Mouse (Mus musculus) heart, embryonic 16.5 days (tissue): ENCODE measurements around the gene Mcm9. TPM values are rescaled to one million over a fixed set of nuclear protein-coding genes. Genes with fewer than 3 reads are reported as not detected.

Experiments used
- ATAC-seq: fragments of 200-750 bp; cut with Nextera tagmentation; replicated peaks from 2 replicates; pipeline ENCODE4 v1.8.0; 2017; ENCODE audit warnings: moderate number of reproducible peaks; ENCODE audit not compliant: insufficient read depth, low FRiP score; ENCODE audit errors: extremely low read depth
- H3K27ac ChIP-seq: fragments of 300-500 bp; sonication (generic); 2 replicates; pipeline ENCODE4 v1.5.1; 2014; ENCODE audit warnings: mild to moderate bottlenecking, low read length, control low read depth, moderate library complexity
- H3K27me3 ChIP-seq: fragments of 300-500 bp; sonication (generic); 2 replicates; pipeline ENCODE4 v1.6.1; 2014; ENCODE audit warnings: low read length, mixed read lengths; ENCODE audit not compliant: control insufficient read depth, insufficient read depth
- H3K36me3 ChIP-seq: fragments of 300-500 bp; sonication (generic); 2 replicates; pipeline ENCODE4 v1.6.1; 2014; ENCODE audit not compliant: control insufficient read depth, insufficient read depth
- H3K4me1 ChIP-seq: fragments of 300-500 bp; sonication (generic); 2 replicates; pipeline ENCODE4 v1.6.1; 2014; ENCODE audit warnings: low read length, mixed read lengths; ENCODE audit not compliant: control insufficient read depth, insufficient read depth
- H3K4me2 ChIP-seq: fragments of 300-500 bp; sonication (generic); 2 replicates; pipeline ENCODE4 v1.6.1; 2014; ENCODE audit warnings: low read depth, mild to moderate bottlenecking, control low read depth, low read length
- H3K4me3 ChIP-seq: fragments of 300-500 bp; sonication (generic); 2 replicates; pipeline ENCODE4 v1.5.1; 2014; ENCODE audit warnings: mild to moderate bottlenecking, control low read depth, low read length
- H3K9ac ChIP-seq: fragments of 300-500 bp; sonication (generic); 2 replicates; pipeline ENCODE4 v1.6.1; 2014; ENCODE audit warnings: low read length, control low read depth
- H3K9me3 ChIP-seq: fragments of 300-500 bp; sonication (generic); replicated peaks from 2 replicates; pipeline ENCODE4 v1.6.1; 2016; ENCODE audit warnings: low read length; ENCODE audit not compliant: control insufficient read depth
- WGBS: fragments of 180-500 bp; shearing (Covaris S2); extraction: QIAGEN DNeasy Blood & Tissue Kit; methylation state at CpG from one replicate; pipeline ENCODE4 v1.1.7; 2014; 5-methylcytosine and 5-hydroxymethylcytosine counted together
- polyA plus RNA-seq: library from polyadenylated mRNA; unstranded; fragments of >200 nt; fragmentation: Nextera tagmentation; extraction: Ambion mirVana; gene quantifications from 2 replicates; pipeline ENCODE4 v1.2.1, GENCODE M21; 2015

Gene Mcm9
- polyA plus RNA-seq, 1 experiment from 2014 or later, result 8.7 TPM

DNA sequence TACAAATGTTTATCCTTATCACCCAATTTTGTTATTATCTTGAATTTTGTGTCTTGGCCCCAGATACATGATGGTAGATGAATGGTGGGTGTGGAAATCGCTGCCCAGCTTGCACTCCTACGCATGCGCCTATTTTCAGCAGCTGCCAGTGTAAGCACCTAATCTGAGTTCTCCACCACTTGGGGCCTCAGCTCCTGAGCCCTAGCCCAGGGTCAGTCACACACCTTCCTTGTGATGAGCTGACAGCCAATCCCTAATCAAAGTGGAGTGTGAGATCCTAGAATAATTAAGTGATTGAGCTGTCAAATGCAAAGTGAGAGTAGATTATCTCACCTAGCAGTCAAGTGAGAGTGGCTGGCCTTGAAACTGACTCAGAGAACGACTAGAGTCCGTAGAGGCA, 97.9 kb downstream of the Mcm9 start:
- H3K9ac ChIP-seq, result no peak overlapping the region
- no peak overlapping the region for H3K4me3 ChIP-seq
- no peaks in the 10 kb centered on the region for H3K27me3 ChIP-seq
- no peak overlapping the region for H3K27ac ChIP-seq
- no peak for ATAC-seq
- 36% methylated on average over 5 of the region's 5 CpGs for WGBS
- peaks cover 9% of the 10 kb centered on the region for H3K36me3 ChIP-seq
- 0 out of 2 replicates have a peak, but pooled peaks cover 2% of the 10 kb centered on the region for H3K4me1 ChIP-seq
- H3K4me2 ChIP-seq, result no peak overlapping the region
- H3K9me3 ChIP-seq, result no peaks in the 10 kb centered on the region

DNA sequence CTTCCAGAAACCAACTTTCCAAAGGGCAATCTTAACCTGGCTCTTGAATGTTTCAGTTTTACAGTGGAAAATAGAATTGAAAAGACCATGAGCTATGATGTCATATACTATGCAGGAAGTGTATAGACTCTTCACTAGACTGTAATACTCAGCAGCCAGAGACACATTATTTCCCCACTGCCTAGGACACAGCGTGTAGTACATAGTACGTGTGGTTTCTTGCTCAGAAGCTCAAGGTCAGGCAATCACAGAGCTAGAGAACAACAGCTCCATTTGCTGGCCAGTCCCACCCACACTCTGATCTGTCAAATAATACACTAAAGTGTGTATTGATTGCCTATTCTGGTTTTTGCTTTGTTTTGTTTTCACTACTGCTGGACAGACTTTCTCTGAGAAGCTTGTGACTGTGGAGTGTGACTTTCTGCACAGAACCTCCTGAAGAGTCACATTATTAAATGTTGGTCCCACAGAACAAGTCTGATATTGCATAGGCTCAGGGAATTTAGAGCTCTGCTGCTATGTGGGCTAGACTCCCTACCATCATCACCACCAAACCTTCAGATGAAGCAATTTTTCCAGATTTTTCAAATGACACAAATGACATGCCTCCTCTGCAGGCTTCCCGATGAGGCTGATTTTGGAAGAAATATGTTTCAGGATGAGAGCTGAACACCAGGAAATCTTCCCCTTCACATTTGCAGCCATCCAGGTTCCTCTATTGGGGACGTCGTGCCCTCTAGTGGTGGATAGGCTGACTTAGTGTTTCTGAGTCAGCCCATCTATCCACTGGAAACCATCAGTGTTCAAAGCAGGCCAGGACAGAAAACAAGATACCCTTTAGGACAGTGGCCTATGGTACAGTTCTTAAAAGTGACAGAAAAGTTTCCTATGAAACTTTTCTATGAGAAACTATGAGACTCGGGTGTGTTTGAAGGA, 102.1 kb downstream of the Mcm9 start:
- 0 out of 2 replicates have a peak, but pooled peaks cover 2% of the 10 kb centered on the region for H3K4me1 ChIP-seq
- no peak overlapping the region for H3K9ac ChIP-seq
- H3K9me3 ChIP-seq, result 0 out of 2 replicates have a peak, but pooled peaks cover 2% of the 10 kb centered on the region
- no peaks in the 10 kb centered on the region for H3K36me3 ChIP-seq
- no peaks in the 10 kb centered on the region for H3K27me3 ChIP-seq
- no peak; the same call in 1 of the 2 replicates for ATAC-seq
- H3K27ac ChIP-seq, result no peak overlapping the region
- no peak overlapping the region for H3K4me2 ChIP-seq
- WGBS, result 28% methylated on average over 6 of the region's 6 CpGs
- H3K4me3 ChIP-seq, result no peak overlapping the region

DNA sequence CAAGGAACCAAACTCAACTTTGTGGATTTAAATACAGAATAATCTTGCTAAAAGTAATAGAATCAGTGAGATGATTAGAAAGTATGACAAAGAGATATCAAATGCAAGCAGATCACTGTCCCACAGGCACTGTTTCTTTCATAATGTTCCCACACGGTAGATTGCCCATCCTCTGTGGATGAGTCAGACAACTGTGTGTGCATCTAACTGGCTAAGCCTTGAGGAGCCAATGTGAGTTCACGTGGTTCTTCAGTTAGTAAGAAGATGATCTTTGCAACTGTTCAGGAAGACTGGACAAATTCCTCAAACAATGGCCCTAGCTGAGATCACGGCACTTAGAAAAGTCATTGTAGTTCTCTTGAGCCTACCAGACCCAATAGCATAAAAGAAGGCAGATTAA, 102.9 kb downstream of the Mcm9 start:
- ATAC-seq, result no peak
- WGBS, result 85% methylated on average over 3 of the region's 3 CpGs
- no peak overlapping the region for H3K4me3 ChIP-seq

DNA sequence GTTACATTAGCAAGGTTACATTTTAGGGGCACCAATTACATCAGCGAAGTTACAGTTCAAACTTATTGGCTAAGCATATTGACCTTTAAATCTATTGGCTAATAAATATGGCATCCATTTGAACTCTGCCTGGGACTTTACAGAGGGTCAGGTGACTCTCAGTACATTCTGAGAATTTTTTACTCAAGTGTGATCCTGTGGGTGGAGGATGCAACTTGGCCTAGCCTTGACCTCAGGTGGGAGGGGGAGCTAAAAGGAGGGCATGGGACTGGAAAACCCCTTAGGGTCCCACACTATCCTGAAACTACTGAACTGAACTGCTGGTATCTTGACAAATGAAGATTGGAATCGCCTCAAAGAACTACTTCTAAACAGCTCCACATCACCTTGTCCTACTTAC, 103.9 kb downstream of the Mcm9 start:
- Histone ChIP-seq H3K9ac (no peak overlapping the region), H3K36me3 (no peaks in the 10 kb centered on the region), H3K27me3 (no peaks in the 10 kb centered on the region), H3K4me1 (no peaks in the 10 kb centered on the region), H3K4me3 (no peak overlapping the region), H3K27ac (no peak overlapping the region), H3K9me3 (0 out of 2 replicates have a peak, but pooled peaks cover 2% of the 10 kb centered on the region), H3K4me2 (no peak overlapping the region)
- ATAC-seq, result no peak
- WGBS, result 91% methylated on average over 2 of the region's 2 CpGs

More for the DNA sequence above, 102.9 kb downstream of the Mcm9 start:
- H3K9ac ChIP-seq, result no peak overlapping the region
- H3K27me3 ChIP-seq, result no peaks in the 10 kb centered on the region
- no peaks in the 10 kb centered on the region for H3K36me3 ChIP-seq
- 0 out of 2 replicates have a peak, but pooled peaks cover 2% of the 10 kb centered on the region for H3K9me3 ChIP-seq
- no peak overlapping the region for H3K4me2 ChIP-seq
- 0 out of 2 replicates have a peak, but pooled peaks cover 2% of the 10 kb centered on the region for H3K4me1 ChIP-seq
- no peak overlapping the region for H3K27ac ChIP-seq

DNA sequence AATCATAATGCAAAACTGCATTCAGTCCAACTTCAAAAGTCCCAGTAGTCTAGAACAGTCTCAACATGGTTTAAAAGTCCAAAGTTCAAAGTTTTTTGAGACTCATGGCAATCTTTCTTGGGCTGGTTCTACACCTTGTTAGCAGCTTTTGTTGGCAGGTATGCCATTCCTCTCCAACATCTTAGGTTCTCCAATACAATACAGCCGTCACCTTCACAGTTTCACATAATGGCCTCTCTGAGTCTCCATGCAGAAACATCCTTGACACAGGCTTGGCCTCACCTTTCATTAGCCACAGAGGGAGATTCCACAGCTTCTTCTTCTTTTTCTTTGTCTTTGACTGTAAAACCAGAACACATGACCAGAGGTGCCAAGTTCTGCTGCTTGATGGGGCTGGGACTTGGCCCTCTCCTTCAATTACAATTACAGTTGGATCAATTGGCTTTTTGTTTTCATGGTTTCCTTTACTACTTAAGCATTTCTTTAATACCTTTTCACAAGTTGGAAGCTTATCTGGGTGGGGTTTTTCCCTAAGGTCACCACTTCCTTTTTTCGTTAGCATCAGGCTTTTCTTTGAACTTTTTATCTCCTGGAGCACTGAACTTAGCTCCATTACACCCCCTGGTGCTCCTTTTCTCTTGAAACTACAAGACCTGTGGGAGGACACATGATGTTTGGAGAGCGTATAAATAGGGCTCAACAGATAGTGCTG, 104.8 kb downstream of the Mcm9 start:
- no peaks in the 10 kb centered on the region for H3K36me3 ChIP-seq
- H3K9me3 ChIP-seq, result 0 out of 2 replicates have a peak, but pooled peaks cover 2% of the 10 kb centered on the region
- WGBS, result 71% methylated on average over 3 of the region's 3 CpGs
- no peak overlapping the region for H3K27ac ChIP-seq
- H3K4me1 ChIP-seq, result no peaks in the 10 kb centered on the region
- ATAC-seq, result no peak
- H3K9ac ChIP-seq, result no peak overlapping the region
- H3K27me3 ChIP-seq, result no peaks in the 10 kb centered on the region
- no peak overlapping the region for H3K4me3 ChIP-seq
- no peak overlapping the region for H3K4me2 ChIP-seq

DNA sequence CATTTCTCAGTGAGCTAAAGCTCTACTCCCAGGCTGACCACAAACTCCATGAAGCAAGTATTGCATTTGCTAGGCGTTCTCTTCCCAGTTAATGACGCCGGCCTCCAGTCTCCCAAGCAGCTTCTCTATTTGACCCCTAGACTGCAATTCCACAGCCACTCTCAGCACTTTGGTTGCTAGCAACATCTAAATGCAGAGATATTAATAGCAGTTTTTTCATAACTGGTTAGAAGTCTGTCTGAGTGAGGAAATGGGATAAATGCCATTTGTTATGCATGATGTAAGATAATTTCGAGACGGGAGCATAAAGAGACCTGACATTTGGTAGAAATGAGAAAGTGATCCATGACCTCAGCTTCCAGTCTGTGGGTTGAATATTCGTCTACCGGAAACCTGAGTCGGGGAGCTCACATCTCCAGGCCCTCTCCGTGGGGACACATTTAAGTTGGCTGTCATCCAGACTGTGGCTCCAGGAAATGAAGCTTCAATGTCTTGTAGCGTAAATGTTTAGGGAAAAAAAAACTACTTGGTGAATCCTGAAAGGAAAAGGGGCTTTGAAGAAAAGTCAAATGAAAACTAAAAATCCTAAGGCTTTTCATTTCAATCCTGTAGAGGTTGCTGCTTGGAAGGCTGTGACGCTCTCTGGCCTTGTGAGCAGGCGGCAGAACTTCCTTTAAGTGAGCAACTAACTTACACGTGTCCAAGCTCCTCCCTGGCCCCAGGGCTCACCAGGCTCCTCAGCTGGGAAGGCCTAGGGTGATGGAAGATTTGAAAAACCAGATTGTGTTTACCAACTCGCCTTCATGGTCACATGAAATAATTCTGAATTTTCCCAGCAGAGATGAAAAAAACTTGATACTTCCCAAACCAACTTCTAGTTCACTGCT, 110.9 kb downstream of the Mcm9 start:
- H3K9ac ChIP-seq, result peak overlapping the region; percentile 36
- H3K27me3 ChIP-seq, result no peaks in the 10 kb centered on the region
- whole genome bisulfite sequencing, result 45% methylated on average over 14 of the region's 14 CpGs
- peaks cover 13% of the 10 kb centered on the region for H3K4me1 ChIP-seq
- H3K4me3 ChIP-seq, result no peak overlapping the region
- no peaks in the 10 kb centered on the region for H3K9me3 ChIP-seq
- peak; percentile 23; the same call in 1 of the 2 replicates for ATAC-seq
- no peaks in the 10 kb centered on the region for H3K36me3 ChIP-seq
- peak overlapping the region; percentile 75 for H3K27ac ChIP-seq
- peak overlapping the region; percentile 30 for H3K4me2 ChIP-seq

DNA sequence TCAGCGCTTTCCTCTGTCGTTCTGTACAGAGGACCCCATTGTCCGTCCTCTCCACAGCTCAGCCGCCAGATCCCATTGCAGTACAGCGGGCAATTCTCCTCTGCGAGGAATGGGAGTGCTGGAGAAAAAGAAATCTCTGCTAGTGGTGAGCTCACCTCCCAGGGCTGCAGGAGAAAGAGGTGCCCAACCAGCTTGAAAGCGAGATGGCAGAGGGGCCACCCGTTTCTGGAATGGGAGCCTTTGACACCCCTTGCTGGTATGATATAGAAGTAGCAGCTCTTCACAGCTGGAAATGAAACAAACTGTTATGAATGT, 111.7 kb downstream of the Mcm9 start:
- peak overlapping the region; percentile 75 for H3K27ac ChIP-seq
- H3K36me3 ChIP-seq, result no peaks in the 10 kb centered on the region
- H3K4me1 ChIP-seq, result peaks cover 13% of the 10 kb centered on the region
- peak overlapping the region; percentile 36 for H3K9ac ChIP-seq
- H3K27me3 ChIP-seq, result no peaks in the 10 kb centered on the region
- H3K4me3 ChIP-seq, result no peak overlapping the region
- peak overlapping the region; percentile 30 for H3K4me2 ChIP-seq
- peak; percentile 32; the same call in 1 of the 2 replicates for ATAC-seq
- 39% methylated on average over 8 of the region's 8 CpGs for WGBS
- no peaks in the 10 kb centered on the region for H3K9me3 ChIP-seq

DNA sequence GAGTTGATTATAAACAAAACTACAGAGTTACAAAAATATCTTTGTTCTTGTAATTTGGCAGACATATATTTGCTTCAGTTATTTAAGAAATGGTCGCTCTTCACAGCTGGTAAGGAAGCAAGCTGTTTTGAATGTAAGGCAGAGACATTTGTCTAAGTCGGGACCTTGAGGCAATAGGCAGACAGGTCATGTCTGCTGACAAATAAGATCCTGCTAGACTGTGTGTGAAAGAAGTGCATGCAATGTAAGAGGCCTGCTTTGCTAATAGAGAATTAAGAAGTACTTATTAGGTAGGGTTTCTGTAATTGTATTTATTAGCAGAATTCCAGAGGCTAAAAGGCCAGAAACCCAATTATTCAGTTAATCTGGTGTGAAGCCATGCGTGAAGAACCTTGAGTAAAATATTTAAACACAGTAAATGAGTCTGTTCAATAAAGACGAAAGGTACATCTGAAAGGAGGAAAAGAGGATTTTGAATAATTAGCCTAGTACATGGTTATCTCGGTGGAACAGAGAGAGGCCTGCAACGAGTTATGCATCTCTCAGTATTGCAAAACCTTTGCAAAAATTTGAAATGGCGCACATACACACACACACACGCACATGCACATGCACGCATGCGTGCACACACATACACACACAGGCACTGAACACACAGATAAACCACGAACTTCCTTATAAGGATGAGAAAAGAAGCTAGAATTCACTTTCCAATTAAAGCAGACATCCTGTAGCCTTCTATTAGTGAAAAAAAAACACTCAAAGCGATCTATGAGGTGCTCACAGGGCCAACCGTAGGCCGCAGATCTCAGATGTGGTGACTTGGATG, 112.3 kb downstream of the Mcm9 start:
- Histone ChIP-seq H3K9ac (peak overlapping the region; percentile 36; the same call in 1 of the 2 replicates), H3K4me2 (peak overlapping the region; percentile 30), H3K36me3 (no peaks in the 10 kb centered on the region), H3K9me3 (no peaks in the 10 kb centered on the region), H3K27me3 (no peaks in the 10 kb centered on the region), H3K4me3 (no peak overlapping the region), H3K27ac (peak overlapping the region; percentile 75), H3K4me1 (peaks cover 13% of the 10 kb centered on the region)
- 78% methylated on average over 14 of the region's 14 CpGs for WGBS
- no peak for ATAC-seq
